Comparison of ENCODE assay signal across 11 mouse cellular contexts in genomic region chr11:88240736-88241353, GRCm38 (mm10). TPM values are rescaled to one million over a fixed set of nuclear protein-coding genes. Genes with fewer than 3 reads are reported as not detected.
DNase-seq lines count a peak whose midpoint lies in the region; ATAC-seq lines count a peak whose summit lies in the region.
"Had no signal": no experiment of that assay in that cellular context is flagged by ENCODE, and none has a peak within 500 bp of the region (broad histone marks: within the 10 kb centered on the region; RNA-seq: fewer than 3 reads in every experiment).

No protein-coding gene starts in this region.

- ATAC-seq in hindbrain, embryonic 12.5 days (ENCODE audit: low FRiP score), result peak; percentile 90
- peak; percentile 68; the same call in 1 of the 2 replicates for ATAC-seq in midbrain, embryonic 16.5 days
- ATAC-seq: inflammation-experienced regulatory T-cells, adult 6 months had no signal

- no peak overlapping the region for H3K4me3 ChIP-seq in heart, embryonic 10.5 days
- no peak overlapping the region for H3K4me3 ChIP-seq in hindbrain, embryonic 12.5 days
- no peak overlapping the region for H3K4me3 ChIP-seq in midbrain, embryonic 16.5 days (ENCODE audit: low read depth, low read length)

- no peak overlapping the region for H3K9ac ChIP-seq in hindbrain, embryonic 12.5 days
- no peak overlapping the region for H3K9ac ChIP-seq in midbrain, embryonic 16.5 days (ENCODE audit: low read depth, low read length)
- H3K9ac ChIP-seq: liver, embryonic 14.5 days had no signal

- no peaks in the 10 kb centered on the region for H3K9me3 ChIP-seq in heart, embryonic 10.5 days
- H3K9me3 ChIP-seq in hindbrain, embryonic 12.5 days (replicated peaks), result no peaks in the 10 kb centered on the region
- H3K9me3 ChIP-seq in midbrain, embryonic 16.5 days (replicated peaks; ENCODE audit: control insufficient read depth, low read length, poor library complexity, severe bottlenecking), result no peaks in the 10 kb centered on the region

- H3K36me3 ChIP-seq in heart, embryonic 10.5 days, result no peaks in the 10 kb centered on the region
- H3K36me3 ChIP-seq in hindbrain, embryonic 12.5 days, result no peaks in the 10 kb centered on the region
- no peaks in the 10 kb centered on the region for H3K36me3 ChIP-seq in midbrain, embryonic 16.5 days (ENCODE audit: control insufficient read depth, insufficient read depth, low read length)

- peak overlapping the region; percentile 79 for H3K27ac ChIP-seq in heart, embryonic 10.5 days
- peak overlapping the region; percentile 71 for H3K27ac ChIP-seq in hindbrain, embryonic 12.5 days
- H3K27ac ChIP-seq in midbrain, embryonic 16.5 days (ENCODE audit: low read length), result peak overlapping the region; percentile 53
- H3K27ac ChIP-seq: liver, embryonic 14.5 days had no signal

- 25% methylated on average over 10 of the region's 10 CpGs for WGBS in heart, embryonic 10.5 days
- WGBS in hindbrain, embryonic 12.5 days, result 4% methylated on average over 10 of the region's 10 CpGs
- WGBS in midbrain, embryonic 16.5 days, result 3% methylated on average over 10 of the region's 10 CpGs

- H3K4me1 ChIP-seq in heart, embryonic 10.5 days, result peaks cover 27% of the 10 kb centered on the region
- peaks cover 47% of the 10 kb centered on the region for H3K4me1 ChIP-seq in hindbrain, embryonic 12.5 days
- H3K4me1 ChIP-seq in midbrain, embryonic 16.5 days (ENCODE audit: control insufficient read depth, insufficient read depth, low read length), result peaks cover 27% of the 10 kb centered on the region

- no peak overlapping the region for H3K4me2 ChIP-seq in hindbrain, embryonic 12.5 days (replicated peaks)
- H3K4me2 ChIP-seq in midbrain, embryonic 16.5 days (ENCODE audit: low read length), result 0 out of 2 replicates have a peak overlapping the region, but pooled peaks have one; percentile 10

- no peak for DNase-seq in heart, embryonic 10.5 days (ENCODE audit: low spot score)
- DNase-seq in heart, adult 8-10 months (ENCODE audit: low spot score), result no peak
- peak; percentile 93 for DNase-seq in embryo, embryonic 11 days
- no peak for DNase-seq in adrenal gland, adult 8-10 months
- DNase-seq in adrenal gland, adult 2 months, result no peak
- DNase-seq in layer of hippocampus, adult 8-10 months (ENCODE audit: low spot score in 2 of 2), result no peak

- no peaks in the 10 kb centered on the region for H3K27me3 ChIP-seq in heart, embryonic 10.5 days (ENCODE audit: insufficient read depth, poor library complexity, severe bottlenecking)
- H3K27me3 ChIP-seq in hindbrain, embryonic 12.5 days, result no peaks in the 10 kb centered on the region
- no peaks in the 10 kb centered on the region for H3K27me3 ChIP-seq in midbrain, embryonic 16.5 days (ENCODE audit: control insufficient read depth, insufficient read depth, low read depth, low read length)

RNA-seq across cellular contexts. Expression of gene Mrps23, which starts 36.7 kb away (rescaled TPM):
- polyA plus RNA-seq in heart, embryonic 10.5 days (2016; fragmentation: Nextera tagmentation; extraction: Ambion mirVana), result 74.6 and 82.3 TPM in 2 replicates
- total RNA-seq in heart, adult 8-10 months (2022), result 100 to 1,000 TPM; 301 to 345 (median 322) TPM
- polyA plus RNA-seq in hindbrain, embryonic 12.5 days (2016; fragmentation: Nextera tagmentation; extraction: Ambion mirVana), result 57.4 and 66.8 TPM in 2 replicates
- 65.4 and 66.9 TPM in 2 replicates for polyA plus RNA-seq in midbrain, embryonic 16.5 days (2015; fragmentation: Nextera tagmentation; extraction: Ambion mirVana)
- 100 to 1,000 TPM; 140 to 223 (median 182) TPM for total RNA-seq in adrenal gland, adult 8-10 months (2022)
- total RNA-seq in adrenal gland, adult 2 months (2021), result 100 to 1,000 TPM; 194 to 208 TPM
- polyA plus RNA-seq in adrenal gland, adult 2 months (2012; rRNA removed), result 44.9 and 51.2 TPM in 2 replicates
- total RNA-seq in layer of hippocampus, adult 8-10 months (2022), result 10 to 100 TPM; 63.2 to 64.8 (median 63.7) TPM

RNA-seq across cellular contexts. Expression of gene Ccdc182, which starts 53.0 kb away (rescaled TPM):
- 0.18 TPM in 1 of 2 replicates, not detected in the other for polyA plus RNA-seq in heart, embryonic 10.5 days (2016; fragmentation: Nextera tagmentation; extraction: Ambion mirVana)
- not detected for total RNA-seq in heart, adult 8-10 months (2022)
- polyA plus RNA-seq in hindbrain, embryonic 12.5 days (2016; fragmentation: Nextera tagmentation; extraction: Ambion mirVana), result 3.8 and 4.3 TPM in 2 replicates
- polyA plus RNA-seq in midbrain, embryonic 16.5 days (2015; fragmentation: Nextera tagmentation; extraction: Ambion mirVana), result 0.17 TPM in 1 of 2 replicates, not detected in the other
- total RNA-seq in adrenal gland, adult 8-10 months (2022), result under 1 TPM in 1 of 4 experiments, not detected in 3; 0.40 TPM
- total RNA-seq in adrenal gland, adult 2 months (2021), result not detected
- polyA plus RNA-seq in adrenal gland, adult 2 months (2012; rRNA removed), result not detected in 2 replicates
- not detected for total RNA-seq in layer of hippocampus, adult 8-10 months (2022)
- polyA plus RNA-seq: inflammation-experienced regulatory T-cells, adult 6 months; liver, embryonic 14.5 days; spleen, adult 2 months had no signal
